Mouse (Mus musculus) ES-E14 (cell line): ENCODE results near the gene Trp53.

ENCODE experiments used
- CHD2 ChIP-seq: IDR thresholded peaks from 2 replicates; pipeline ENCODE4 v1.6.1; 2014; ENCODE audit warnings: mild to moderate bottlenecking, low read depth, low read length, inconsistent platforms
- ZNF384 ChIP-seq: IDR thresholded peaks from 2 replicates; pipeline ENCODE4 v1.6.1; 2012; ENCODE audit warnings: low read depth, low read length, inconsistent platforms

GRCm38 (mm10) chr11:69580091-69580514, at the start of gene Trp53, which contains the start of gene Wrap53:
- peak; percentile 91 for TF ChIP-seq CHD2
- TF ChIP-seq ZNF384: no peak
